Mouse (Mus musculus): ENCODE measurements around the gene Nrf1.

The Nrf1 gene

DNA sequence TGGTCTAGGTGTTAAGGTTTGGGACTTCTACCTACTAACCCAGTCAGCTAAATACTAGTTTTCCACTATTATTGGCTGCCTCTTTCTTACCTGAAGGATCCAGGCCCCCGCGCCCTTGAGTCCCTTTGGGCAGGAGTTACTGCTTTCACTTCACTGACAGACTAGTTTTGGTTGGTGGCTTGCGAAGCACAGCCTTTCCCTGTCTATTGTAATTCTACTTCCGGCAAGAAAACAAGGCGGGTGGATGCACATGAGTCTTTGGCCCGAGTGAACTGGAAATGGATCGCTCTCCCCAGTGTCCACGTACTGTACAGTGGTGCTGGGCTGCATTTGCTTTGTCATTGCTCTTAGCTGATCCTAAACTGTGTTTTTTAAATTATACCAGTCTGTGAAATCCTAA lies 102.7 kb downstream of the Nrf1 start:
- no peak for DNase-seq

DNA sequence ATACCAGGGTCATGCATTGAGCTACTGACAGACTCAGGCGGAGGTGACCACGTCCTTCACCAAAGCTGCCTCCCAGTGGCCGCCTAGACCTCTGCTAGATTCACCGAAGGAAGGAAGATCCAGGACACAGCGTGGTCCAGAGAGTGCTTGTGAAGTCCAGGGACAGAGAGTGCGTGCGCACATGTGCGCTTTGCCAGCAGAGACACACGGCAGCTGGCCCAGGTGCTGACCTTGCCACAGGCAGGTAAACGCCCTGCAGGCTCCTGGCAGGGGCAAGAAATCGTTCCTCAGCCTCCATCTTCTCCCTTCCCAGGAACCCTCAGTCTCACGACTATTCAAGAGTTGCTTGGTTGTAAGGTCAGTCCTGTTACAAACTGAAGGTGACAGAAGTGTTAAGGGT lies 104.4 kb downstream of the Nrf1 start:
- DNase-seq: no peak

DNA sequence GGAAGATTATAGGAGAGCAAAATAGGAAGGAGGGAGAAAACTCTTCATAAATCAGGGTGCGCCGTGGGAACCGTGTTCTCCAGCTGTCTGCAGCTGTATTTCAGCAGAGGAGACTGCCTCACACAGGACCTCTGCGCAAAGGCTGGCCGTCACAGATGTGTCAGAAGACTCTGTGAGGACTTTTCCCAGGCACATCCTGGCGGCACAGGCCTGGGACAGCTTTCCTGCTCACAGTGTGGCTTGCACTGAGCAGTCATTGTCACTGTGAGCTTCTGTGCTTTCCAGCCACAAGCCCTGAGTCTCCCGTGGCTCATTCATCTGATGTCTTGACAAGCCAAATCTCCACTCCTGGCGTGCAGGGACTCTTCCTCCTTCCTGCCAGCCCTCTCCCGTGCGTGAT lies 104.9 kb downstream of the Nrf1 start:
- no peak for DNase-seq

DNA sequence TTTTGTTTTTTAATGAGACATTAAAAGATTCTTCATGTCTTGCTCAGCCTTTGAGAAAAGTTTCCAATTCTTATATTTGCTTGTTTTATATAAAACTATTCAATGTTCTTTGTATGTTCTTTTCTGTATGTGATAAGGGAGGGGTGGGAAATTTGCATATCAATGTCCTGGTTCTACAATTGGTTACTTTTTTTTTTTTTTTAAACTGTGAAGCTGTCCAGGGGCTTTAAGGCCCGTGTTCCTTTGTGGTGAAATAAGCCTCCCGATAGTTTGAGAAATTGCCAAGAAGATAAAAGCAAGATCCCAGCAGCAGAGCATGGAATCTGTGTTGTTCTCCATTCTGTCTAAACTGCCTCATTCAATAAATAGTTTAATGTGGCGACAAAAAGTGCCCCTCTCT lies 105.3 kb downstream of the Nrf1 start:
- no peak for DNase-seq

DNA sequence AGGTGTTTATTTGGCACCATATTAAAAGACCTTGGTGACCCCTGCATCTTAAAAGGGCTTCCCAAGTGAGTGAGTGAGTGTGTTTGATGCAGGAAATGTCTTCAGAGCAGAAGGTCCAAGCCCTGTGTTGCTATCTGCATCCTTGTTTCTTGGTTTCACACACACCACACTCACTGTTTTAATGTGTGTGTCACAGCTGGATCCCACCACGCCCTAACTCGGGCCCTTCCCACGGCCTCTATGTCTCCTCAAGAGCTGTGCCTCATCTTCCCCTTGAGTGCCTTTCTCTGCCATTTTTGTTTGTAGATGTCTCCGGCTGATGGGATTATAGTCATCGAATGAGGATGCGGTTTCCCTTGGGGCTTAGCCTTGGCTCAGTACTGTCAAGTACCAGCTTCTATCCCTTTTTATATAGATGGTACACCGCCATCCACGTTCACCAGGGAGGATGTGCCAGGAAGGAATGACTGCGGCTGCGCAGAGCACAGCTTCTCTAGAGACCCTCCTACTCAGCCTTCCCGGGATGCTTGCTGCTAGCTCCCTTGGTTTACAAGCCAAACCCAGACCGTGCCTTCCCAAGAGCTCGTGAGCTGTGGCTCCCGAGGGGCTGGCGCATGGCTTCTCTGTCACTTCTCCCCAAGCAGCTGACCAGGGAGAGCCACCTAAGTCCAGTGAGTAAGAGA lies 106.1 kb downstream of the Nrf1 start:
- no peak for DNase-seq

DNA sequence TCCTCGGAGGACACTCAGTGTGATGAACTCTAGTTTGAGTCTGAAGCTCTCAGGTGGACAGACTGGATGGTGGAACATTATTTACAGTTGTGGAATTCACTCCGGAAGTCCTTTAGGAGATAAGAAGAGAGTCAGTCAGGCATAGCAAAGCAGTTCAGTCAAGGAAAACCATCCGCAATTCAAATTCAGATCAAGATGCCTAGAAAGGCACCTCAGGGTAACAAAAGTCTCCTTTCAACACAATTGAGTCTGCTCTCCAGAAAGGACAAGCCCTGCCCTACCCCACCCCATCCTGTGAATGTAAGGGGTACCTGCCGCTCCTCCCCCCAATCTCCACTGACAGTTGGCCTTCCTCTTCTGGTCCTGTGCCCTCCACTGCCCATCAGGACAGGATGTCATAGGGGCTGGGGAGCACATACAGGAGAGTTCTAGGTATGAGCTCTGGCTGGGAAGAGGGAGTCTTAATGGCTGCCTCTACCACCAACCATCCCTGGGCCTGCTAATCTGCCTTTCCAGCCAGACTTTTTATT lies 111.8 kb downstream of the Nrf1 start:
- DNase-seq: no peak

DNA sequence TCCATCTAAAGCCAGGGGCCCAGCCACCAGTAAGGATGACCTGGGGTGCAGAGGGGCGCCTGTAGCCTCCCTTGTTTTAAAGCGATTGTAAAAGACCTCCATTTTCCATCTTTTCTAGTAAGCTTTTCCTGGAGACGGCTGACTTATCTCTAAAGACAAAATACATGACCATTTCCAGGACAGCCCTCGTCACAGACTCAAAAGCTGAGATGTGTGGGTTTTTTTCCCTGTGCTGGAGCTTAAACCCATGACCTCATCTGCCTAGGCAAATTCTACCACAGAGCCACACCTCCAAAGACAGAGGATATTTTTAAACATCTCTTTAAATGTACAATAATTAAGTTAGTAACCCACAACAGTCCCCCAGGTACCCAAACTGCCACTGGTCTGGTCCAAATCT lies 112.6 kb downstream of the Nrf1 start:
- no peak for DNase-seq

DNA sequence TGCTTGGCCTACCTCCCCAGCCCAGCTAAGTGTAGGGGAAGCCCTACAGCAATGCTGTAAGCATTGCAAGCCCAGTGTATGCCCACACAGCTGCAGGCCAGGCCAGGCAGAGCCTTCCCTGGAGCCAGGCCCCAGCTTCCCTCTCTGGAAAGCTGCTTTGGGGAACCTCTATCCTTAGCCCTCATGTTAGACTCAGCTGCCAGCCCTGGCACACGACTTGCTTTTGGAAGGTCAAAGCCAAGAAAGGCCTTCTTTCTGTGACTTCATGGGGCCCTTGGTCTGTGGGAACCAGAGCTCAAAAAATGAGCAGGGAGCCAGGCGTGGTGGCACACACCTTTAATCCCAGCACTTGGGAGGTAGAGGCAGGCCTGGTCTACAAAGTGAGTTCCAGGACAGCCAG lies 113.8 kb downstream of the Nrf1 start:
- no peak for DNase-seq

DNA sequence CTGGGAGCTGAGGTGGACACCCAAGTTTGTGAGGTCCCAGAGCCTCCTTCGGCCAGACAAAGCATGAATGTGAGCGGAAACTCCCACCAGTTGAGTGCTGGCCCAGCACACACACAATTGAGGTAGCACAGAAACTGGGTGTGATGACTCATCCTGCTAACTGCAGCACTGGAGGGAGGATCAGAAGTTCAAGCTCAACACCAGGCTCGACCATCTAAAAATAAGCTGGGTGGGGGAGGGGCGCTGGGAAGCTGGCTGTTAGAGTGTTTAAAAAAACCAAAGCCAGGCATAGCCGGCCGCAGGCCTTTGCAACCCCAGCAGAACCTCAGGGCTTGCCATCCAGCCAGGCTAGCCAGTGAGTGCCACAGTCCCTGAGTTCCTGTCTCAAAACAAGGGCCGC lies 114.3 kb downstream of the Nrf1 start:
- DNase-seq: no peak

DNA sequence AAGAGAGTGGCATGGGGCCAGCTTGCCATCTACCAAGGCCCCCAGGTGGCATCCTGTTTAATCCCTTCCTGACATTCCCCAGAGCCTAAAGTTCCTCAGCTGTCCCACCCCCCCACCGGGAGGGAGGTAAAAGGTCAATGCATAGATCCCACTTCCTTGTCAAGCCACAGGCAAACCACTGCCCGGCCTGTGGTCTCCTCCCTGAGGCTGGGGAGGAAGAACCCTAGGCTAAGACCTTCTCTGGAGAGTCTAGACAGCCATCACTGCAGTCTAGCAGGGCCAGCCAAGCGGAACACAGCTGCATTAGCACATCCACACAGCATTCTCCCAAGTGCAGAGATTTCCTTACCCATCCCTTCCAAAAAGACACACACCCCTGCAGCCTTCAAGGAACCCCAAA lies 118.6 kb downstream of the Nrf1 start:
- no peak for DNase-seq

DNA sequence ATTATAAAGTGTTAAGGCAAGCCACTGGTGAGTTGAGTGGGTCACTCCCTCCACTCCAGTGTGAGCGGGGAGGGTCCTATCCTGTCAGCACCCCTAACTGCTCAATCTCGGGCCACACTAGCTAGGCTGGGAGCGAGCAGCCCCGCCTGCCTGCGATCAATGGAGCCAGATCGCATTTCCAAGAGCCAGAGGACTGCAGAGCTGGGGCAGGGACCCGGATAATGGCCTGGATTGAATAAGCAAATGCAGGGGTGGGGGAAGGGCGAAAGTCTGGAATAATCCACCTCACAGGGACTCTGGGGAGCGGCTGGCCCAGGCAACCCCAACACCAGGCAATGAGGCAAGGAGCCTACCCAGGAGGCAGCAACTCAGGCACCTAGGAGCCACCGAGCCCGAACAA lies 119.4 kb downstream of the Nrf1 start:
- no peak for DNase-seq

DNA sequence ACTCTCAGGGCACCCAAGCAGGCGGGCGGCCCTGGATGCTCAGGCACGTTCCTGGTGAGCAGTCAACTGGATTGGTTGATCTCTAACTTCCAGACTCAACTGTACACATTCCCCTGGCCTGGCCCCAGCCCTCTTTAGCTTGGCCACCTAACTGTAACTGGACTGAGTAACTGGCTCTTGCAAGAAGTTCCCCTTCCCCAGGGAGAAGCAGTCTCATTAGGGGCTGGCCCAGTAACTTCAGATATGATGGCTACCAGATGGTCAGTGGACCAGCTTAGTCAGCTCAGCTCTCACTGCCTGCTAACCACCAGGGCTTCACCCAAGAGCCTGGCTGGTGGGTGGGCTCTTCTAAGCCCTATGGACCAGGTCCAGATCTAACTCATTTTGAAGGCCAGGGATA lies 120.5 kb downstream of the Nrf1 start:
- no peak for DNase-seq

DNA sequence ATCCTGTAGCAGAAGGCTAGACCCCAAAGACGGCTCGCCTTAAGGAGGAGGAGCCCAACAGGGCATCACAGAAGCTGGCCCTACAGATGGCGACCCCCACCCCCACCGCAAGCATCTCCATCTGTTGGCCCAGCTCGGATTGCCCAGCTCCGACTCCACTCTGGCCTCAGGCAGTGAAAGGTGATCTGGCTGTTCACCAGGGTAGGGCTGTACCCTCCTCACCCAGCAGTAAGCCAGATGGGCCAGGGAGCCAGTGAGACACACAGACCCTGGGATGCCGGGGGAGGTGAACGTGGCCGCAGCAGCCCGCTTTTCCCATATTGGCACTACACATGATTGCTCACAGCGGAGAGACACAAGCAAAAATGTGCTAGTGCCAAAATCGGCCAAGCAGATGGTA lies 121.4 kb downstream of the Nrf1 start:
- DNase-seq: no peak

DNA sequence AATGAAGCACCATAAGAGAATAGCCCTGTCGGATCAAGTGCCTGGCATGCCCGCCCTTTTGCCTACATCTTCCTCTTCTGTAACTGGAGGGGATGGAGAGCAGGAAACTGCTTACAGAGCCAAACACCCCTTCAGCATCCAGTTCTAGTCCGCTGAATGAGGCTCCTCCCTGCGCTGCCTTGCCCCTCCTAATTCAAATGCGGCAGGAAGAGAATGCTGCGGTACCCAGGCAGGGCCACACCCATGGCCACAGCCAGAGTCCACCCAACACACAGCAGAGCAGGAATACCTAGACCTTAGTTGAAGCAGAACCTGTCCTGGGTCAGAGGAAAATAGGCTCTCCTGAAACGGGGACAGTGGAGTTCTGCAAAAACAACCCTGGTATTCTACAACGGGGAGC lies 123.4 kb downstream of the Nrf1 start:
- DNase-seq: no peak

DNA sequence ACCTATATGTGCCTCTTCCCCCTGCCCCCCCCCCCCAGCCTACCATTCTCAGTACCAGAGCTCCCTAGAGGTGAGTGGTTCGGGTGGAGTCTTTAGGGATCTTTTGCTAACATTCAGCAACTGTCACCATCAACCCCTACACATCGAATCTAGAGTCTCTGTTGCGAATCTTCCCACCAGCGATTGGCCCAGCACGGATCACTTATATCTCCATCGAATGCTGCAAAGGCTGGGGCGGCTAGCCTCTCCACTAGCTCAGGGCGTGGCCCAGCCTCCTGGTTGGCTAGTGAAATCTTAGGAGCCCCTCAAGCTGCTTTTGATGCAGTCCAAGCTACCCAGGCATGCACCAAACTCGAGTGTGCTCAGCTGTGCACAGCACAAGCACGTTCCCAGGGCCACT lies 124.2 kb downstream of the Nrf1 start:
- DNase-seq: no peak

DNA sequence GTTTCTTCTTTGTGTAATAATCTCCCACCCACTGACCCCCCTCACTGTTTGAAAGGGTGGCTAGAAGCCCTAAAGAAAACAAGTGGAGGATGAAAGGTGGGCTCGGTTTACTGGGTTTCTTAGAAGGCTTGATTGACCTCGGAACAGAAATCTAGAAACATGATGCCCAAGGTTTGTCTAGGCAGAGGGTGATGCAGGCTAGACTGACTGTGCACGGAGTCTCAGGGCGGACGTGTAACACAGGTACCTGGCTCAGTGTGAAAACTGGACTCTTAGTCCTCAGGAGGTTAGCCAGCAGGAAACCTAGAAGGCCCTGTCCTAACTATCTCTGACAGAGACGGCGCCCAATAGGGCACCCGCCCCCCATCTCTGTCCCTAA lies 124.6 kb downstream of the Nrf1 start:
- no peak for DNase-seq

DNA sequence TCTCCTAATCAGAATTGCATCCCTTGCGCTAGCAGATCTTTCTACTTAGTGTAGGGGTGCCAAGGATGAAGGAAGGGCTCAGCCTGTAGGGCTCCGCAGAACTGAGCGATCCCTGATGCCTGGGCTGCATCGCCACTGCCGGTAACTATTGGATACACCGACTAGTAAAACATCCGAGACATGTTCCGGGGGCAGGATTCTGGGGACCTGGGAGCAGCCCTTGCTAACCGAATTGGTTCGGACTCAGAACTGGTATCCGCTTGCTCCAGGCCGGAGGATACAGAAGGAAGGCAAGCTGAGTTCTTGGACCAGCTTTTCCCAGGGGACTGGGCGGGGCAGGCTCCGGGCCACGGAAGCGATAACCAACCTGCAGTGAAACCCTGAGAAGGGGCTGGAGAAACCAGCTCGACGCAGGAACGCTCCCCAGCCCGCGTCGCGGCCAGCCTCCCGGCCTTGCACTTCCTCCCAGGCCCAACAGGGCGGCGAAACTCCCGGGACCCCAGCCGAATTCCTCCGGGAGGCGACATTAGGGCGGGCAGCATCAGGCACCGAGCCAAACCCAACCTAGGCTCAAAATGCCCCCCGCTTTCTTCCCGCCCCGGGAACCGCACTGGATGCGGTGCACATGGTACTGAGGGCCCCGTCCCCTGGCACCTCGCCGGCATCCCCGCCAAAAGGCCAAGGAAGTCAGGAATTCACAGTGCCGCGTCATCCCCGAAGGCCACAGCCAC lies 125.2 kb downstream of the Nrf1 start:
- DNase-seq: no peak

DNA sequence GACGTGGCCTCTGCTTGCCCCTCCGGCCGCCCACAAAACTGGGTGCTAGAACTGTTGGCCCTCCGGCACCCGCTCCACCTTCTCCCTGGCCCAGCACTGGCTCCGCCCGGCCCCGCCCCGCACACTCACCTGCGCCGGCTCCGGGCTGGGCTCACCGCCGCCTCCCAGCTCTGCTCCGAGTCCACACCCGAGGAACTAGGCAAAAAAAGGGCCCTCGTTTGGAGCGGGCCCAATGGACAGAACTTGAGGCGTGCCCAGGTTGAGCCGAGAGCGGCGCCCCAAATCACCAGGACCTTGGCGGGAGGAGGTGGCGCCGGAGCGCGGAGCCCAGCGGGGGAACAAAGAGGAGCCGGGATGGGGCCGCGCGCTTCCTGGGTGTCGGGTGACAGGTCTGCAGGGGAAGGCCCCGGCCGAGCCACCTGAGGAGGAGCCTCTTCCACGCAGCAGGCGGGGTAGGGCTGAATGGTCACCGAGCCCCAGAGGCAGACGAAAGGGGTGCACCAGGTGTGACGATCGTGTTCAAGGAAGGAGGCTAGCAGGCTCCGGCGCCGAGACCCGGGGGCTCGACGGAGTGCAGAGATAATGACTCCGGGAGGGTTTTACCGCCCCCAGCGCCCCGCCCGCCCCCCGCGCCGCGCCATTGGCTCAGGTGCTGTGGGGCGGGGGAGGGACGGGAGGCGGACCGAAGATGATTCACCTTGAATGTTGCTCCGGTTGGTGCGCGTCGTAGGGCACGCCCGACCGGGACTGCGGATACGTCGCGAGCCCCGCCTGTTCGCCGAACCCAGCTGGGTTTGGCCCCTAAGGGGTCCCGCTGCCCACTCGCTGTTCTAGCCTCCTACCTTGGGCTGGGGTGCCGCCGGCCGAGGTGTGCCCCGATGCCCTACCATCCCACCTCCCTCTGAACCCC lies 126.0 kb downstream of the Nrf1 start:
- no peak for DNase-seq

DNA sequence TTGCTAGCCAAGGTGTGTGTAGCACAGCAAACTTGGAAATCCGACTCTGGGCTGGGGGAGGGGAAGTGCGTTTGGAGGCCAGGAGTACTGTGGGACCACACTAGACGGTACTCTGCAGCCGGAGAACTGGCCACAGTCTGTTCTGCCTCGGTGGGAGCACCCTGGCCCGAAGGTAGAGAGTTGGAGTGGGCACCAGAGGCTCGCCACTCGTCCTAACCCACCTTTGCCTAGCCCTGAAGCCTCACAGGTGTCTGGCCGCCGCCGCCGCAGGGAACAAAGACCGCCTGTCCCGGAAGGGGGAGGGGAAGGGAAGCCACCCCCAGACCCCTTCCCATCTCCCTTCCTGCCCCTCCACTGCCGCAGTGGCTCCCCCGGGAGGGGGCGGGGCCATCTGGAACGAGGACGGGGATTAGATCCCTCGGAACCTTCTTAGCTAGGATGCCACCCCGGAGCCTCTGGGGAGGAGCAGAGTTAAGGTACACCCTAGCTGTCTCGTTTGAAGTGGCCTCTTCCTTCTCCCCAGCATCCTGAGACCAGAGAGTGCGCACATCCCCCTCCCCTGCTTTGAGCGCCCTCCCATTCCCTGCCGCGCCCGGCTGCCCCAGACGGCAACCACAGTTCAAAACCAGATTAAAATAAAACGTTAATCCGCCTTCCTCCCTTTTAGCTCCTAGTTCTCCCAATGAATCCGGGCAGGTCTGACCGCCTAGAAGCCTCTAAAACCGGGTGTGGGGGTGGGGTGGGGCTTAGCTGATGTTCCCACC lies 126.9 kb downstream of the Nrf1 start:
- DNase-seq: no peak

DNA sequence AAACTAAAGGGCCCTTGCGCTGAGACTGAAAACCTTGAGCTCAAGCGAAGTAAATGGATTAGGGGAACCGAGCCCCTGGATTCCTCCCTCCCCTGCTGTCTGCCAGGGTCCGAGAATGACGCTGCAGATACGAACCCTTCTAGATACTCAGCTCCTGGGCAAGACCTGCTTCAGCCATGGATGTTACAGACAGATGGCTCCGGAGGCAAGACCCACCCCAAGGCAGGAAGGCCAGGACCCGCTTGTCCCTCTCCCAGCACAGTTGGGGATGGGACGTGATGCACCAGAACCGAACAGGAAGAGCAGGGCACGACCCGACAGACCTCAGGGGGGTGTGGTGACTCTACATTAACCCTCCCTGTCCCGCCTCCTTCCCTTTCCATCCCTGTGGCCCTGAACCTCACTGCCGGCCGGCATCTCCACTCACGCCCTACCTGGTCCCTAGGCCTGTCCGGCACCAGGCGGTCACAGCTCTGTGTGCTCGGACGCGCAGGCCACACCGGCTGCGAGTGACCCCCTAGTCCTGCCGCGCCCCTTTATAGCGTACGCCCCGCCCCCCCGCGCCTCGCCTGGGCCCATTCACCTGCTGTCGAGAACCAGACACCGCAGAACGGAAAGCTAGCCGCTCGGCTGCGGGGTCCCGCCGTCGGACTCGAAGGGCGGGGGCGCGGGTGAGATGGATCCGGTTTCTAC lies 127.6 kb downstream of the Nrf1 start:
- no peak for DNase-seq

DNA sequence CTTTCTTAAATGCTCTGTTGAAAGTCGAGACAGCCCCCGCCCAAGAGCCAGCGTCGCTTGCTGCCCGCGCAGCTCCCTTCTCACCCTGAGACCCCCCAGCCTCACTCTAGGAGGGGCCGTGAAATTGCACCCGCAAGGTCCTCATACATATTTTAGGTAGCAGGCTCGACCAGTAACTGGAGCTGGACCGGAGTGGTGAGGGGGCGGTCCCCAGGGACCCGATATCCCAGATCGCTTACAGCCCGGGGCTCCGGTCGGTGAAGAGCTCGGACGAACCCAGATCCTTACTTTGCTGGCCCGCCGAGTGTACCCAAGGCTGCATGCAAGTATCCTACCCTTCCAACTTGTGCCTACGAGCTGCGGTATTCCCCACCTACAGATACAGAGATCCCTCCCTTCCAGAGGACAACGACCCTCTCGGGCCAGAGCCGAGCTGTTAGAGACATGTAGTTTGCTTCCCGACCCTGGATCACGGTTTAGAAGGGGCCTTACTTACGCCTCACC lies 128.2 kb downstream of the Nrf1 start:
- DNase-seq: no peak

DNA sequence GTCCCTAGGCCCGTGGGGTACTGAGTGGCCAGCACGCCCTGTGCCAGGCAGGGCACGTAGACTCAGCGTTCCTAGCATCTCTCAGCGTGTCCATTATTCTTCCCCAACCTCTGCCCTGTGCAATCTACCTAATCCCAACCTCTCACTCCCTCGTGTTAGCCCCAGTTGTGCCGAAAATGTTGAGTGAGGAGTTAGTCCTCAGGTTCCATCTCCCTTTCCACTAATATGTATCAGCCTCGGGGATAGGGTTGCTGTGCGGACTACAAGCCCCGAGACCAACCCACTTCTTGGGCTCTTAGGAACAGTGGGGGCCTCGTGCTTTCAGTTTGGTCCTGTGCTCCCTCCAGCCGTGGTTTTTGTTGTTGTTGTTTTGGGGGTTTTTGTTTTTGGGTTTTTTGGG lies 128.7 kb downstream of the Nrf1 start:
- no peak for DNase-seq

All from cerebellum, adult 9-11 months (tissue).